Mouse (Mus musculus) midbrain, embryonic 12.5 days (tissue): ENCODE data around the gene Heatr4. TPM values are rescaled to one million over a fixed set of nuclear protein-coding genes. Genes with fewer than 3 reads are reported as not detected.

Experiments used
- ATAC-seq: fragments of 200-750 bp; cut with Nextera tagmentation; 2 replicates; pipeline ENCODE4 v1.8.0; 2017; ENCODE audit warnings: low read depth, moderate TSS enrichment, moderate library complexity; ENCODE audit not compliant: low FRiP score
- H3K27ac ChIP-seq: fragments of 300-500 bp; sonication (generic); replicated peaks from 2 replicates; pipeline ENCODE4 v1.5.1; 2016; ENCODE audit warnings: mild to moderate bottlenecking
- H3K27me3 ChIP-seq: fragments of 300-500 bp; sonication (generic); 2 replicates; pipeline ENCODE4 v1.6.1; 2016; ENCODE audit warnings: mild to moderate bottlenecking
- H3K36me3 ChIP-seq: fragments of 300-500 bp; sonication (generic); 2 replicates; pipeline ENCODE4 v1.6.1; 2016
- H3K4me1 ChIP-seq: fragments of 300-500 bp; sonication (generic); 2 replicates; pipeline ENCODE4 v1.6.1; 2016
- H3K4me2 ChIP-seq: fragments of 300-500 bp; sonication (generic); replicated peaks from 2 replicates; pipeline ENCODE4 v1.6.1; 2016; ENCODE audit warnings: mild to moderate bottlenecking, moderate library complexity
- H3K4me3 ChIP-seq: fragments of 300-500 bp; sonication (generic); 2 replicates; pipeline ENCODE4 v1.5.1; 2016; ENCODE audit warnings: mild to moderate bottlenecking
- H3K9ac ChIP-seq: fragments of 300-500 bp; sonication (generic); replicated peaks from 2 replicates; pipeline ENCODE4 v1.6.1; 2016; ENCODE audit warnings: mild to moderate bottlenecking, moderate library complexity
- H3K9me3 ChIP-seq: fragments of 300-500 bp; sonication (generic); 2 replicates; pipeline ENCODE4 v1.6.1; 2016; ENCODE audit warnings: mild to moderate bottlenecking
- WGBS: fragments of 180-500 bp; shearing (Covaris S2); methylation state at CpG from one replicate; pipeline ENCODE4 v1.1.7; 2016; 5-methylcytosine and 5-hydroxymethylcytosine counted together
- polyA plus RNA-seq: library from polyadenylated mRNA; unstranded; fragments of >200 nt; fragmentation: Nextera tagmentation; extraction: Ambion mirVana; gene quantifications from 2 replicates; pipeline ENCODE4 v1.2.1, GENCODE M21; 2016

Gene Heatr4
- polyA plus RNA-seq, 1 experiment from 2014 or later = not detected

DNA sequence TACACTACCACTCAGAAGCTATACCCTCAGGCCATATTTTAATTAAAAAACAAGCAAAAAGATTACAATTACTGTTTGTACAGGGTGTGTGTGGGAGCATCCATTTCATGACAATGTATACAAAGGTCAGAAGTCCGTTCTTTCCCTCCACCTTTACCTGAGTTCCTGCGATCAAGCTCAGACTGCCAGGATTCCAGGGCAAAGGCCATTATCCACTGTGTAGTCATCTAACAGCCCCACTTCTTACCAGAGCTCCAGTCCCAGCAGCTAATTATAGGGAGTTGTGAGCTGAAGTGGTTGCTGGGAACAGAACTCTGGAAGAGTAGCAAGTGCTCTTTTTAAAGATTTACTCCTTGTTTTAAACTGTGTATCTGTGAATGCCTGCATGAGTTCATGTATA is 74.2 kb downstream of the Heatr4 start:
- no peaks in the 10 kb centered on the region for H3K4me1 ChIP-seq
- no peak overlapping the region for H3K4me2 ChIP-seq
- WGBS = 87% methylated on average over 2 of the region's 2 CpGs
- no peaks in the 10 kb centered on the region for H3K27me3 ChIP-seq
- 0 out of 2 replicates have a peak, but pooled peaks cover 6% of the 10 kb centered on the region for H3K36me3 ChIP-seq
- H3K4me3 ChIP-seq = no peak overlapping the region
- H3K9ac ChIP-seq = no peak overlapping the region
- H3K9me3 ChIP-seq = no peaks in the 10 kb centered on the region
- ATAC-seq = no peak
- H3K27ac ChIP-seq = no peak overlapping the region

Other genes with a start within 250 kb of the Heatr4 start
- gene Papln, start 221.2 kb downstream of the Heatr4 start, polyA plus RNA-seq = 0.05 and 0.07 TPM in 2 replicates
- gene Numb, start 62.9 kb downstream of the Heatr4 start, polyA plus RNA-seq = 31.9 and 33.0 TPM in 2 replicates
- 16.7 and 19.0 TPM in 2 replicates for gene Riox1, start 34.2 kb downstream of the Heatr4 start, polyA plus RNA-seq
- 14.7 and 14.9 TPM in 2 replicates for gene Acot2, start 3.0 kb upstream of the Heatr4 start, polyA plus RNA-seq
- 44.3 and 50.8 TPM in 2 replicates for gene Acot1, start 24.6 kb upstream of the Heatr4 start, polyA plus RNA-seq
- 0.18 and 0.67 TPM in 2 replicates for gene Acot4, start 53.5 kb upstream of the Heatr4 start, polyA plus RNA-seq
- gene Gm49366, start 54.1 kb upstream of the Heatr4 start, polyA plus RNA-seq = not detected in 2 replicates
- gene Acot3, start 67.3 kb upstream of the Heatr4 start, polyA plus RNA-seq = 0.58 and 0.61 TPM in 2 replicates
- gene Acot5, start 84.5 kb upstream of the Heatr4 start, polyA plus RNA-seq = not detected in 2 replicates
- 0.88 and 1.1 TPM in 2 replicates for gene Acot6, start 115.8 kb upstream of the Heatr4 start, polyA plus RNA-seq
- 6.9 and 7.4 TPM in 2 replicates for gene Dnal1, start 129.5 kb upstream of the Heatr4 start, polyA plus RNA-seq
- gene Pnma1, start 163.6 kb upstream of the Heatr4 start, polyA plus RNA-seq = 3.6 and 3.7 TPM in 2 replicates
- gene Elmsan1, start 234.0 kb upstream of the Heatr4 start, polyA plus RNA-seq = 6.5 and 6.6 TPM in 2 replicates